Comparison of ENCODE assay signal across 8 mouse cellular contexts in the genomic region with DNA sequence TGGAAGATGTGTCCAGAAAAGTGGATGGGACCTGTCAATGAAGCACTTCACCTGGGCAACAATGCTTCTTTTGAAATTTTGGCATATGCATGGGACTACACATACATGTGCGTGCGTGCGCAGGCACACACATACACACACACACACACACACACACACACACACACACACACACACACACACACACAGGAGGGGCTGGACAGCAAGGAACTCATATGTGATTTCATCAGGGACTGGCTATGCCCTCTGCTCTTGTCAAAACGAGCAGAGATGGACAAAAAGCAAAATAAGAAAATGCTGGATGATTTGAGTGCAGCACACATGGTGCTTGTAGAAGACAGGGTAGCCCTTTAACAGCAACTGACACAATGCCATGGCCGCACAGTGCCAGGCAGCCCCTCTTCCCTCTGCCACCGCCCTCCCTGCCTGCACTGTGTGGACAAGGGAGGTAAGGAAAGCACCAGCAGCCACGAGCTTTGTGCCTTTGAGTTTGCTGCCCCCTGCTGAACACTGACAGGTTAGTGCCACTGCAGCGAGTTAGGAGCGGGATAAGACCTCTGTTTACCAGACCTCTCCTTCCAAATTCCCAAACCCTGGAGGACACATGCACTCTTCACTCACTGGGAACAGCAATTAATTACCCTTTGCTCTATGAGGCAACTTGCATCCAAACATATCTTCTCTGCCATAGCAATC. TPM values are rescaled to one million over a fixed set of nuclear protein-coding genes. Genes with fewer than 3 reads are reported as not detected.
DNase-seq lines count a peak whose midpoint lies in the region; ATAC-seq lines count a peak whose summit lies in the region.

No protein-coding gene starts in this region.

- ATAC-seq in limb, embryonic 12.5 days (ENCODE audit: insufficient number of reproducible peaks, insufficient read depth, low FRiP score, low TSS enrichment, low read depth): peak; percentile 84
- ATAC-seq in midbrain, embryonic 14.5 days (ENCODE audit: low FRiP score, low TSS enrichment): peak; percentile 94

- peaks cover 53% of the 10 kb centered on the region for H3K36me3 ChIP-seq in limb, embryonic 12.5 days
- H3K36me3 ChIP-seq in midbrain, embryonic 14.5 days (ENCODE audit: control insufficient read depth, insufficient read depth, low read length): peaks cover 42% of the 10 kb centered on the region

- DNase-seq in 416B (ENCODE audit: low read depth) (peak; percentile 61), adipocyte (ENCODE audit: low spot score) (peak; percentile 57)
- DNase-seq in embryo, embryonic 10.5 days (ENCODE audit: low spot score): peak; percentile 90
- peak; percentile 26 for DNase-seq in heart, adult 8-10 months (ENCODE audit: low spot score)
- DNase-seq in kidney, adult 9 months: peak; percentile 55
- peak; percentile 94 for DNase-seq in midbrain, embryonic 14.5 days
- peak; percentile 79 for DNase-seq in testis, postnatal 10 days (ENCODE audit: low spot score)

- no peaks in the 10 kb centered on the region for H3K4me1 ChIP-seq in limb, embryonic 12.5 days (replicated peaks)
- H3K4me1 ChIP-seq in midbrain, embryonic 14.5 days (ENCODE audit: control insufficient read depth, insufficient read depth, low read length): no peaks in the 10 kb centered on the region

- no peak overlapping the region for H3K27ac ChIP-seq in limb, embryonic 12.5 days
- no peak overlapping the region for H3K27ac ChIP-seq in midbrain, embryonic 14.5 days (replicated peaks; ENCODE audit: low read depth, low read length)

- no peaks in the 10 kb centered on the region for H3K27me3 ChIP-seq in limb, embryonic 12.5 days
- no peaks in the 10 kb centered on the region for H3K27me3 ChIP-seq in midbrain, embryonic 14.5 days (ENCODE audit: control insufficient read depth, insufficient read depth, low read length)

- no peak overlapping the region for H3K4me2 ChIP-seq in limb, embryonic 12.5 days
- H3K4me2 ChIP-seq in midbrain, embryonic 14.5 days (ENCODE audit: low read length): no peak overlapping the region

- no peak overlapping the region for H3K9ac ChIP-seq in limb, embryonic 12.5 days (replicated peaks)
- H3K9ac ChIP-seq in midbrain, embryonic 14.5 days (replicated peaks; ENCODE audit: low read length): no peak overlapping the region; the same call in 1 of the 2 replicates

- no peak overlapping the region for H3K4me3 ChIP-seq in limb, embryonic 12.5 days (replicated peaks)
- no peak overlapping the region for H3K4me3 ChIP-seq in midbrain, embryonic 14.5 days (replicated peaks; ENCODE audit: low read depth, low read length)

- WGBS in limb, embryonic 12.5 days: 51% methylated on average over 8 of the region's 9 CpGs
- WGBS in midbrain, embryonic 14.5 days: 49% methylated on average over 9 of the region's 9 CpGs

- H3K9me3 ChIP-seq in limb, embryonic 12.5 days: no peaks in the 10 kb centered on the region
- H3K9me3 ChIP-seq in midbrain, embryonic 14.5 days (ENCODE audit: control insufficient read depth, low read length): no peaks in the 10 kb centered on the region

RNA-seq across cellular contexts. Expression of a gene that starts 32.7 kb away (rescaled TPM):
- total RNA-seq in heart, adult 8-10 months (2022): 10 to 100 TPM; 12.9 to 14.9 (median 13.8) TPM
- 10.1 and 12.0 TPM in 2 replicates for polyA plus RNA-seq in limb, embryonic 12.5 days (2016; fragmentation: Nextera tagmentation; extraction: Ambion mirVana)
- polyA plus RNA-seq in midbrain, embryonic 14.5 days (2014; fragmentation: Nextera tagmentation; extraction: Ambion mirVana): 17.2 and 21.9 TPM in 2 replicates

RNA-seq across cellular contexts. Expression of a gene that starts 32.7 kb away (rescaled TPM):
- total RNA-seq in heart, adult 8-10 months (2022): 10 to 100 TPM; 18.7 to 25.0 (median 21.5) TPM
- 38.0 and 40.4 TPM in 2 replicates for polyA plus RNA-seq in limb, embryonic 12.5 days (2016; fragmentation: Nextera tagmentation; extraction: Ambion mirVana)
- polyA plus RNA-seq in midbrain, embryonic 14.5 days (2014; fragmentation: Nextera tagmentation; extraction: Ambion mirVana): 47.6 and 60.1 TPM in 2 replicates

Comparison
In these comparisons a context has a peak if more than half of its experiments do, and no peak if none do; other contexts are left out.
1. DNase-seq: peak in every context shown above with its lines; median percentile 94 in midbrain, embryonic 14.5 days; 90 in embryo, embryonic 10.5 days; 79 in testis, postnatal 10 days; 61 in 416B; 57 in adipocyte; 55 in kidney, adult 9 months; 26 in heart, adult 8-10 months.